Mouse (Mus musculus): ENCODE data around the gene Snap47.

DNA sequence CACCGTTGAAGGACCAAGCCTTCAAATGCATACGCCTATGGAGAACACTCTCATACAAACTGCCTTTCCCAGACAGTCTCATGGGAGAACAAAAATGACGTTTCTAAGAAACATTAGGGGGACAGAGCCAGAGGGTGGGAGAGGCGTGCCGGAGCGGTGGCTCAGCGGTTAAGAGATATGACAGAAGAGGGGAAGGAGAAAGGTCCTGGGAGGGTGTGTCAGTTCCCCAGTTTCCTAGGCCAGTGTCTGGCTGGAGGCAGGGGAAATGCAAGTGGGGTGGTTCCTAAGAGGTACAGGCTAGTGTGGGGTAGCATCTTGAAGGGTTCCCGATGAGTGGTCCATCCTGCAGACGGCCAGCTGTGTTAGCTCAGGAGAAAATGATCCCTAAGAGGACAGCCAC, 89.7 kb downstream of the Snap47 start:
- TF ChIP-seq CTCF (IDR thresholded peaks at IDR 0.05; ENCODE audit: extremely low read depth, insufficient read depth, low read length): no peak
- TF ChIP-seq POLR2A (IDR thresholded peaks at IDR 0.05; ENCODE audit: extremely low read depth, insufficient read depth, low read length): no peak
